Mouse (Mus musculus): Measurements from ENCODE around the gene Cop1. TPM values are rescaled to one million over a fixed set of nuclear protein-coding genes. Genes with fewer than 3 reads are reported as not detected.
"Not testable (repeated sequence)": the region's sequence is repeated elsewhere in the genome, so short reads cannot be mapped to it uniquely, and the experiment has no call there.

Cop1 gene
- 15.3 and 17.0 TPM in 2 replicates for polyA plus RNA-seq (2016; fragmentation: Nextera tagmentation; extraction: Ambion mirVana)

GRCm38 (mm10) chr1:159231781-159232571 is at the start of gene Cop1:
TSS of gene Cop1 (plus strand) at chr1:159232320.
- not testable (repeated sequence) for H3K36me3 ChIP-seq; H3K27me3 ChIP-seq (ENCODE audit: low read depth, poor library complexity, severe bottlenecking); H3K9me3 ChIP-seq (replicated peaks)
- H3K4me3 ChIP-seq: peak within 1 kb of the TSS; percentile 78
- peaks cover 25% of the 10 kb centered on the region for H3K4me1 ChIP-seq
- 2% methylated on average over 85 of the region's 97 CpGs for WGBS
- peak within 1 kb of the TSS; percentile 92 for H3K27ac ChIP-seq (replicated peaks)
- peak; percentile 93 for DNase-seq (ENCODE audit: low spot score)

- no peaks in the 10 kb centered on the region for H3K36me3 ChIP-seq
- no peak overlapping the region for H3K4me3 ChIP-seq
- DNase-seq (ENCODE audit: low spot score): no peak
- 48% methylated on average over 3 of the region's 3 CpGs for WGBS
- no peaks in the 10 kb centered on the region for H3K9me3 ChIP-seq (replicated peaks)
- H3K4me1 ChIP-seq: peaks cover 7% of the 10 kb centered on the region
- H3K27ac ChIP-seq (replicated peaks): no peak overlapping the region
- H3K27me3 ChIP-seq (ENCODE audit: low read depth, poor library complexity, severe bottlenecking): no peaks in the 10 kb centered on the region
These were observed 45.4 kb upstream of the Cop1 start for GRCm38 (mm10) chr1:159186741-159187140.

GRCm38 (mm10) chr1:159198603-159199002 is 33.5 kb upstream of the Cop1 start:
- WGBS: 80% methylated on average over 3 of the region's 3 CpGs
- H3K27me3 ChIP-seq (ENCODE audit: low read depth, poor library complexity, severe bottlenecking): no peaks in the 10 kb centered on the region
- H3K9me3 ChIP-seq (replicated peaks): no peaks in the 10 kb centered on the region
- no peak overlapping the region for H3K27ac ChIP-seq (replicated peaks)
- no peak overlapping the region for H3K4me3 ChIP-seq
- DNase-seq (ENCODE audit: low spot score): no peak
- no peaks in the 10 kb centered on the region for H3K4me1 ChIP-seq
- H3K36me3 ChIP-seq: no peaks in the 10 kb centered on the region

GRCm38 (mm10) chr1:159199606-159200005 is 32.5 kb upstream of the Cop1 start:
- no peak for DNase-seq (ENCODE audit: low spot score)
- H3K36me3 ChIP-seq: no peaks in the 10 kb centered on the region
- no peak overlapping the region for H3K4me3 ChIP-seq
- H3K9me3 ChIP-seq (replicated peaks): no peaks in the 10 kb centered on the region
- no peak overlapping the region for H3K27ac ChIP-seq (replicated peaks)
- H3K27me3 ChIP-seq (ENCODE audit: low read depth, poor library complexity, severe bottlenecking): no peaks in the 10 kb centered on the region
- H3K4me1 ChIP-seq: no peaks in the 10 kb centered on the region
- WGBS: 88% methylated on average over 3 of the region's 3 CpGs

GRCm38 (mm10) chr1:159201220-159201619 is 30.9 kb upstream of the Cop1 start:
- H3K27ac ChIP-seq (replicated peaks): no peak overlapping the region
- H3K36me3 ChIP-seq: no peaks in the 10 kb centered on the region
- H3K4me1 ChIP-seq: no peaks in the 10 kb centered on the region
- H3K9me3 ChIP-seq (replicated peaks): no peaks in the 10 kb centered on the region
- DNase-seq (ENCODE audit: low spot score): no peak
- no peak overlapping the region for H3K4me3 ChIP-seq
- no peaks in the 10 kb centered on the region for H3K27me3 ChIP-seq (ENCODE audit: low read depth, poor library complexity, severe bottlenecking)

- Histone ChIP-seq H3K9me3 (replicated peaks) (no peaks in the 10 kb centered on the region), H3K27me3 (ENCODE audit: low read depth, poor library complexity, severe bottlenecking) (no peaks in the 10 kb centered on the region), H3K4me1 (no peaks in the 10 kb centered on the region), H3K4me3 (no peak overlapping the region), H3K27ac (replicated peaks) (no peak overlapping the region), H3K36me3 (no peaks in the 10 kb centered on the region)
- DNase-seq (ENCODE audit: low spot score): no peak
- 84% methylated on average over 4 of the region's 4 CpGs for WGBS
These were observed 20.4 kb upstream of the Cop1 start for GRCm38 (mm10) chr1:159211711-159212110.

GRCm38 (mm10) chr1:159217437-159217836 is 14.7 kb upstream of the Cop1 start:
- Histone ChIP-seq H3K27me3 (ENCODE audit: low read depth, poor library complexity, severe bottlenecking) (no peaks in the 10 kb centered on the region), H3K9me3 (replicated peaks) (no peaks in the 10 kb centered on the region), H3K4me1 (no peaks in the 10 kb centered on the region), H3K36me3 (no peaks in the 10 kb centered on the region), H3K27ac (replicated peaks) (no peak overlapping the region), H3K4me3 (no peak overlapping the region)
- no peak for DNase-seq (ENCODE audit: low spot score)
- WGBS: 91% methylated on average over 4 of the region's 4 CpGs

GRCm38 (mm10) chr1:159222046-159222445 is 10.1 kb upstream of the Cop1 start:
- Histone ChIP-seq H3K27me3 (ENCODE audit: low read depth, poor library complexity, severe bottlenecking) (no peaks in the 10 kb centered on the region), H3K36me3 (no peaks in the 10 kb centered on the region), H3K4me3 (no peak overlapping the region), H3K4me1 (no peaks in the 10 kb centered on the region), H3K9me3 (replicated peaks) (no peaks in the 10 kb centered on the region), H3K27ac (replicated peaks) (no peak overlapping the region)
- 90% methylated on average over 2 of the region's 2 CpGs for WGBS
- no peak for DNase-seq (ENCODE audit: low spot score)

- no peaks in the 10 kb centered on the region for H3K4me1 ChIP-seq
- H3K27ac ChIP-seq (replicated peaks): no peak overlapping the region
- H3K36me3 ChIP-seq: no peaks in the 10 kb centered on the region
- H3K27me3 ChIP-seq (ENCODE audit: low read depth, poor library complexity, severe bottlenecking): no peaks in the 10 kb centered on the region
- DNase-seq (ENCODE audit: low spot score): no peak
- no peaks in the 10 kb centered on the region for H3K9me3 ChIP-seq (replicated peaks)
- 81% methylated on average over 7 of the region's 8 CpGs for WGBS
- H3K4me3 ChIP-seq: no peak overlapping the region
These were observed 6.9 kb upstream of the Cop1 start for GRCm38 (mm10) chr1:159225064-159225824.

- peak overlapping the region; percentile 92 for H3K27ac ChIP-seq (replicated peaks)
- H3K36me3 ChIP-seq; H3K9me3 ChIP-seq (replicated peaks); H3K27me3 ChIP-seq (ENCODE audit: low read depth, poor library complexity, severe bottlenecking): not testable (repeated sequence)
- peak; percentile 68 for DNase-seq (ENCODE audit: low spot score)
- H3K4me3 ChIP-seq: peak overlapping the region; percentile 78
- peaks cover 25% of the 10 kb centered on the region for H3K4me1 ChIP-seq
- under 1% methylated on average over 33 of the region's 47 CpGs for WGBS
These were observed 597 bp downstream of the Cop1 start for GRCm38 (mm10) chr1:159232572-159233261.

GRCm38 (mm10) chr1:159233426-159233825 is 1.3 kb downstream of the Cop1 start:
- Histone ChIP-seq H3K4me1 (peaks cover 25% of the 10 kb centered on the region), H3K36me3 (peaks cover 6% of the 10 kb centered on the region; the same call in 1 of the 2 replicates), H3K27ac (replicated peaks) (peak overlapping the region; percentile 92; the same call in 1 of the 2 replicates), H3K4me3 (peak overlapping the region; percentile 78), H3K9me3 (replicated peaks) (no peaks in the 10 kb centered on the region), H3K27me3 (ENCODE audit: low read depth, poor library complexity, severe bottlenecking) (no peaks in the 10 kb centered on the region)
- 46% methylated on average over 5 of the region's 5 CpGs for WGBS
- DNase-seq (ENCODE audit: low spot score): no peak

GRCm38 (mm10) chr1:159234496-159234895 is 2.4 kb downstream of the Cop1 start:
- Histone ChIP-seq H3K27ac (replicated peaks) (no peak overlapping the region), H3K4me1 (peaks cover 25% of the 10 kb centered on the region), H3K36me3 (peaks cover 6% of the 10 kb centered on the region; the same call in 1 of the 2 replicates), H3K4me3 (peak overlapping the region; percentile 78; the same call in 1 of the 2 replicates), H3K27me3 (ENCODE audit: low read depth, poor library complexity, severe bottlenecking) (no peaks in the 10 kb centered on the region), H3K9me3 (replicated peaks) (no peaks in the 10 kb centered on the region)
- DNase-seq (ENCODE audit: low spot score): no peak
- 75% methylated on average over 2 of the region's 2 CpGs for WGBS

All from midbrain, embryonic 10.5 days (tissue).